Mouse (Mus musculus) kidney, postnatal 14 days (tissue): ENCODE results near the gene Myo1a.

Experiments
- DNase-seq: peaks from one replicate; pipeline ENCODE4 v3.0.0; 2022; ENCODE audit warnings: mixed read lengths

The Myo1a gene

GRCm38 (mm10) chr10:127763914-127764680 lies 59.1 kb downstream of the Myo1a start:
- peak; percentile 77 for DNase-seq

- DNase-seq = no peak
These were observed 61.6 kb downstream of the Myo1a start for GRCm38 (mm10) chr10:127766564-127766963.
